Mouse (Mus musculus) spleen, adult 2 months (tissue): ENCODE measurements around the gene Stum.

Experiments
- CTCF ChIP-seq: fragments of 200-500 bp; IDR thresholded peaks from 2 replicates; pipeline ENCODE4 v1.5.1; 2011; ENCODE audit warnings: mild to moderate bottlenecking, inconsistent platforms; ENCODE audit not compliant: insufficient read depth, insufficient read length, insufficient replicate concordance; ENCODE audit errors: extremely low read depth
- POLR2A ChIP-seq: fragments of 200-500 bp; IDR thresholded peaks from 2 replicates; pipeline ENCODE4 v1.6.1; 2011; ENCODE audit warnings: low read depth, low read length, inconsistent platforms

DNA sequence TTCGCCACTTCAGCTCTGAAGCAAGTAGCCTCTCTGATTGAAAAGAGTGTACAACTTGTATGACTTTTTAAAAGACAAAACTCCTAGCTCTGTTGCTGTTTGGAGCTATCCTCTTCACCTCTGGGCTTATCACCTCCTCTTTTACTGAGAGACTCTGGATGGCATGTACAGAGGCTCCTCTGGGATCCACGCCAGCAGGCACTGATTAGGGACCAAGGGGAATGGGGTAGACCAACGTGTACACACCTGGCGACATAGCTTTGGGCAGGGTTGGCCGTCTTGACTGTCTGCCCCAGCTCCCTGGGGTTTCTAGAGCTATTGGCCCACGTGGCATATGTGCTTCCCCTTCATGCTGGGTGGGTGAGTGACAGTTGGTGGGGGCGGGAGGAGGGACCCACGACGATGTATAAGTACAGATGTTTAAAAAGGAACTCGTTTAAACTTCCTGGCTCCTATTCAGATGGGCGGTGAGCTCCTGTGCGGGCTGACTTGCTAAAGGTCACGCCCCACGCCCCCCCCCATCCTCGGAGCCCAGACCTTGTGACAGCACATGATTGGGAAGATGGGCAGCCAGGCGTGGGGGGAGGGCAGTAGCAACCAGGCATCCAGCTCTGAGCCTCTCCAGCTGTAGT is 60.2 kb downstream of the Stum start:
- TF ChIP-seq CTCF (no peak), POLR2A (no peak)
